ENCODE assay signal across 18 mouse cellular contexts in genomic region chr12:108294620-108295019, GRCm38 (mm10). TPM values are rescaled to one million over a fixed set of nuclear protein-coding genes. Genes with fewer than 3 reads are reported as not detected.
DNase-seq lines count a peak whose midpoint lies in the region; ATAC-seq and TF ChIP-seq lines count a peak whose summit lies in the region.
"Had no signal": no experiment of that assay in that cellular context is flagged by ENCODE, and none has a peak within 500 bp of the region (broad histone marks: within the 10 kb centered on the region; RNA-seq: fewer than 3 reads in every experiment).

No protein-coding gene starts in this region.

- H3K4me2 ChIP-seq in forebrain, embryonic 13.5 days: no peak overlapping the region
- no peak overlapping the region for H3K4me2 ChIP-seq in forebrain, postnatal 0 days (ENCODE audit: low read depth)
- no peak overlapping the region for H3K4me2 ChIP-seq in lung, embryonic 15.5 days
- H3K4me2 ChIP-seq: hindbrain, embryonic 13.5 days had no signal

- no peaks in the 10 kb centered on the region for H3K9me3 ChIP-seq in forebrain, embryonic 13.5 days (replicated peaks)
- no peaks in the 10 kb centered on the region for H3K9me3 ChIP-seq in forebrain, postnatal 0 days (ENCODE audit: low read length)
- H3K9me3 ChIP-seq in lung, embryonic 15.5 days: no peaks in the 10 kb centered on the region
- H3K9me3 ChIP-seq: heart, embryonic 10.5 days; hindbrain, embryonic 13.5 days had no signal

- no peak for TF ChIP-seq CTCF in forebrain, postnatal 0 days (IDR thresholded peaks at IDR 0.05; ENCODE audit: low read depth)
- TF ChIP-seq CTCF in lung, adult 2 months (IDR thresholded peaks at IDR 0.05; ENCODE audit: insufficient read depth, low read length): no peak

- WGBS in forebrain, embryonic 13.5 days: 65% methylated on average over 3 of the region's 3 CpGs
- 66% methylated on average over 3 of the region's 3 CpGs for WGBS in forebrain, postnatal 0 days
- 58% methylated on average over 3 of the region's 3 CpGs for WGBS in lung, embryonic 15.5 days
- WGBS in lung, adult 2 months: 45% methylated on average over 3 of the region's 3 CpGs

- no peak overlapping the region for H3K27ac ChIP-seq in forebrain, embryonic 13.5 days
- H3K27ac ChIP-seq in forebrain, postnatal 0 days (ENCODE audit: low read depth, low read length): no peak overlapping the region
- no peak overlapping the region for H3K27ac ChIP-seq in lung, embryonic 15.5 days
- H3K27ac ChIP-seq: heart, embryonic 10.5 days; hindbrain, embryonic 13.5 days; macrophage had no signal

- no peaks in the 10 kb centered on the region for H3K36me3 ChIP-seq in forebrain, embryonic 13.5 days (ENCODE audit: poor library complexity, severe bottlenecking)
- H3K36me3 ChIP-seq in forebrain, postnatal 0 days (ENCODE audit: insufficient read depth): no peaks in the 10 kb centered on the region
- no peaks in the 10 kb centered on the region for H3K36me3 ChIP-seq in lung, embryonic 15.5 days
- H3K36me3 ChIP-seq: heart, embryonic 10.5 days; hindbrain, embryonic 13.5 days had no signal

- H3K4me1 ChIP-seq in forebrain, embryonic 13.5 days: peaks cover 10% of the 10 kb centered on the region
- no peaks in the 10 kb centered on the region for H3K4me1 ChIP-seq in forebrain, postnatal 0 days (ENCODE audit: insufficient read depth)
- peaks cover 5% of the 10 kb centered on the region for H3K4me1 ChIP-seq in lung, embryonic 15.5 days
- no peaks in the 10 kb centered on the region for H3K4me1 ChIP-seq in lung, adult 2 months (ENCODE audit: control insufficient read depth, insufficient read depth, low read length)

- no peaks in the 10 kb centered on the region; the same call in 1 of the 2 replicates for H3K27me3 ChIP-seq in forebrain, embryonic 13.5 days
- H3K27me3 ChIP-seq in forebrain, postnatal 0 days (ENCODE audit: insufficient read depth, low read length): no peaks in the 10 kb centered on the region
- no peaks in the 10 kb centered on the region for H3K27me3 ChIP-seq in lung, embryonic 15.5 days
- H3K27me3 ChIP-seq: hindbrain, embryonic 13.5 days had no signal

- no peak overlapping the region for H3K4me3 ChIP-seq in forebrain, embryonic 13.5 days
- H3K4me3 ChIP-seq in forebrain, postnatal 0 days (ENCODE audit: low read depth, low read length): no peak overlapping the region
- H3K4me3 ChIP-seq in lung, embryonic 15.5 days: no peak overlapping the region
- H3K4me3 ChIP-seq in lung, adult 2 months (replicated peaks; ENCODE audit: extremely low read depth, low read depth, low read length): no peak overlapping the region
- H3K4me3 ChIP-seq: heart, embryonic 10.5 days; hindbrain, embryonic 13.5 days had no signal

- no peak for DNase-seq in forebrain, postnatal 0 days
- no peak for DNase-seq in lung, adult 2 months
- DNase-seq in MN1 (ENCODE audit: low spot score): peak; percentile 78
- peak; percentile 39 for DNase-seq in fat pad, adult 2 months (ENCODE audit: extremely low read depth, low read depth, low spot score)
- no peak for DNase-seq in gastrocnemius, postnatal 10 days
- no peak for DNase-seq in ovary, postnatal 10 days (ENCODE audit: low spot score)
- DNase-seq: cerebellum, adult 8-10 months; gastrocnemius, postnatal 25 days; kidney, adult 18-20 months; kidney, postnatal 25 days; layer of hippocampus, postnatal 36 days had no signal

- H3K9ac ChIP-seq in forebrain, embryonic 13.5 days: peak overlapping the region; percentile 9; the same call in 1 of the 2 replicates
- no peak overlapping the region for H3K9ac ChIP-seq in forebrain, postnatal 0 days
- H3K9ac ChIP-seq in lung, embryonic 15.5 days: no peak overlapping the region
- H3K9ac ChIP-seq: hindbrain, embryonic 13.5 days had no signal

- no peak for TF ChIP-seq POLR2A in lung, adult 2 months (IDR thresholded peaks at IDR 0.05; ENCODE audit: borderline replicate concordance, extremely low read depth, low read depth, low read length)

- no peak for ATAC-seq in forebrain, embryonic 13.5 days
- no peak; the same call in 1 of the 2 replicates for ATAC-seq in forebrain, postnatal 0 days
- ATAC-seq in lung, embryonic 15.5 days (ENCODE audit: borderline replicate concordance, extremely low read depth, low FRiP score, low TSS enrichment): 0 out of 2 replicates have a peak, but pooled peaks have one; percentile 9

RNA-seq across cellular contexts. Expression of gene Hhipl1, which starts 11.4 kb away (rescaled TPM):
- 2.5 and 2.7 TPM in 2 replicates for polyA plus RNA-seq in forebrain, embryonic 13.5 days (2015; fragmentation: Nextera tagmentation; extraction: Ambion mirVana)
- total RNA-seq in forebrain, postnatal 0 days (2014; rRNA removed): 3.9 and 5.2 TPM in 2 replicates
- polyA plus RNA-seq in forebrain, postnatal 0 days (2015; fragmentation: Nextera tagmentation; extraction: Ambion mirVana): 1.1 and 1.5 TPM in 2 replicates
- 0.89 and 1.0 TPM in 2 replicates for polyA plus RNA-seq in lung, embryonic 15.5 days (2015; fragmentation: Nextera tagmentation; extraction: Ambion mirVana)
- polyA plus RNA-seq in lung, adult 2 months (2012; rRNA removed): 1.3 and 1.8 TPM in 2 replicates
- under 1 TPM; 0.38 to 0.54 TPM for total RNA-seq in gastrocnemius, postnatal 10 days (2021)
- total RNA-seq: MEL; neutrophil, adult 5-6 weeks had no signal
- polyA plus RNA-seq: macrophage had no signal

RNA-seq across cellular contexts. Expression of gene Ccdc85c, which starts 19.4 kb away (rescaled TPM):
- polyA plus RNA-seq in forebrain, embryonic 13.5 days (2015; fragmentation: Nextera tagmentation; extraction: Ambion mirVana): 16.2 and 17.4 TPM in 2 replicates
- 66.1 and 68.0 TPM in 2 replicates for total RNA-seq in forebrain, postnatal 0 days (2014; rRNA removed)
- 15.5 and 16.2 TPM in 2 replicates for polyA plus RNA-seq in forebrain, postnatal 0 days (2015; fragmentation: Nextera tagmentation; extraction: Ambion mirVana)
- 4.9 and 6.1 TPM in 2 replicates for polyA plus RNA-seq in lung, embryonic 15.5 days (2015; fragmentation: Nextera tagmentation; extraction: Ambion mirVana)
- 22.2 and 22.5 TPM in 2 replicates for polyA plus RNA-seq in lung, adult 2 months (2012; rRNA removed)
- 1 to 10 TPM; 5.0 to 5.1 TPM for total RNA-seq in gastrocnemius, postnatal 10 days (2021)

RNA-seq across cellular contexts. Expression of gene Cyp46a1, which starts 39.6 kb away (rescaled TPM):
- polyA plus RNA-seq in forebrain, embryonic 13.5 days (2015; fragmentation: Nextera tagmentation; extraction: Ambion mirVana): 23.1 and 26.3 TPM in 2 replicates
- total RNA-seq in forebrain, postnatal 0 days (2014; rRNA removed): 30.4 and 34.9 TPM in 2 replicates
- 41.8 and 49.6 TPM in 2 replicates for polyA plus RNA-seq in forebrain, postnatal 0 days (2015; fragmentation: Nextera tagmentation; extraction: Ambion mirVana)
- polyA plus RNA-seq in lung, embryonic 15.5 days (2015; fragmentation: Nextera tagmentation; extraction: Ambion mirVana): 6.3 and 6.6 TPM in 2 replicates
- 1.6 and 3.0 TPM in 2 replicates for polyA plus RNA-seq in lung, adult 2 months (2012; rRNA removed)
- total RNA-seq in gastrocnemius, postnatal 10 days (2021): 1 to 10 TPM; 1.1 to 1.5 TPM
- total RNA-seq: MEL; neutrophil, adult 5-6 weeks had no signal
- polyA plus RNA-seq: macrophage had no signal

Comparison
In these comparisons a context has a peak if more than half of its experiments do, and no peak if none do; other contexts are left out.
1. DNase-seq: peak in MN1 (single experiment) and fat pad, adult 2 months (single experiment); none in forebrain, postnatal 0 days (single experiment), lung, adult 2 months (single experiment), gastrocnemius, postnatal 10 days (single experiment) and ovary, postnatal 10 days (single experiment).